Mouse (Mus musculus) kidney, postnatal 14 days (tissue): Measurements from ENCODE around the gene Ppm1l.
"Not testable (repeated sequence)": the region's sequence is repeated elsewhere in the genome, so short reads cannot be mapped to it uniquely, and the experiment has no call there.

Experiments
- DNase-seq: peaks from one replicate; pipeline ENCODE4 v3.0.0; 2022; ENCODE audit warnings: mixed read lengths

Ppm1l gene

GRCm38 (mm10) chr3:69548704-69549455 lies 232.2 kb downstream of the Ppm1l start:
- DNase-seq = no peak

- no peak for DNase-seq
Measured at GRCm38 (mm10) chr3:69549602-69550001, 232.9 kb downstream of the Ppm1l start.

GRCm38 (mm10) chr3:69555511-69555910 lies 238.8 kb downstream of the Ppm1l start:
- no peak for DNase-seq

DNA sequence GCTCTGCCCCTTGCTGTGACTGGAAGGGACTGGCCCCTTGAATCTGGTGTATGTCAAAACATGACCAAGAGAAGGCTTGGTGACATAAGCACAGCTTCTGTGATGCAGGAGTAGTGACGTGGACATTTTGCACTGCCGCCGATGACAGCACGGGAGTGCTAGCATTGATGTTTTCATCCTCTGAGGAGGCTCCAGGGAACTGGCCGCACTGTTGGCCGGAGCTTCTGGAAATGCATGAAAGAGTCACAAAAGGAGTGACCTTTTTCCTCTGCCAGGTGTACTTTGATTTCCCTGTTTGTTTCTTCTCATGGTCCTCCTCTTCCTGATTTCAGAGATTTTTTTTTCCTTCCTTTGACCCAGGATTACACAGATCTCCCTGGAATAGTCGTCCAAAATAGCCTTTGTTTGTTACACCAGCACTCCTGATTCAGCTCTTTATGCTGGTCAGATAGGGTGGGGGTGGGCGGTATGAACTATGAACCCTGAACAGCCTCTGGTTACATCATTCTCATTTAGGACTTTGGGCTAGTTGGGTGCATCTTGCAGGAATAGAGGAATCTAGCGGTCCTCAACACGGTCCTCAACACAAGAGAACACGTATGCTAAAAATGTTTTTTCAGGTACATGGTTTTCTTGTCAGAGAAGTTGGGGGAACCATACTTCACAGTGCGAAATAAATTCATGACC lies 239.6 kb downstream of the Ppm1l start:
- DNase-seq = peak; percentile 52

DNA sequence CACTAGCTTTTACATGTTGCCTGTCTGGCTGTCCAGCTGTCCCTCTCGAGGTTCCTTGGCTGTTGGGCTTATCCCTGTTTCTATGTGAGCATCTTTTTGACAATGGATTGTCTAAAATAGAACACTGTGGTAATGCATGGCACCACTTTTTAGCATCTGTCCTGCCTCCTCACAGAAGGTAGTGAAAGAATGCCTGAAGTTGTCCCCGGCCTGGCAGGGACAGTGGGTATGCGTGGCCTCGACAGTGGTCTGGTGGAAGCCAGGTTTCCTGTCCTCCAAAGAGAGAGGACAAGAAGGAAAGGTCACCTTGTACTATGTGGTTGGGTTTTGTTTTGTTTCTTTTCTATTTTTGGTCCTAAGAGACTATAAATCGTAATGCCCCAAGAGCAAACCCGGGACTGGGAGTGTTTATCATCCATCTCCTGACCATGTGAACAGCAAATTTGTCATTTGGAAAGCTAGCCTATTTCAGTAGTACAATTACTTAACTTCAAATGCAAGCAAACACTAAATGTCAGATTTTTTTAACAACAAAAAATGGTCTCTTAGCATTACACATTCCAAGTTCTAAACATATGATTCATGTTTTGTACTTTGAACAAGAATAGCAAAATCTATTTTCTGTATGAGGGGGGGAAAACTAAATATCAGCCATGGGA lies 242.8 kb downstream of the Ppm1l start:
- DNase-seq = peak; percentile 31

- DNase-seq = no peak
Measured at GRCm38 (mm10) chr3:69559975-69560330, 243.3 kb downstream of the Ppm1l start.

DNA sequence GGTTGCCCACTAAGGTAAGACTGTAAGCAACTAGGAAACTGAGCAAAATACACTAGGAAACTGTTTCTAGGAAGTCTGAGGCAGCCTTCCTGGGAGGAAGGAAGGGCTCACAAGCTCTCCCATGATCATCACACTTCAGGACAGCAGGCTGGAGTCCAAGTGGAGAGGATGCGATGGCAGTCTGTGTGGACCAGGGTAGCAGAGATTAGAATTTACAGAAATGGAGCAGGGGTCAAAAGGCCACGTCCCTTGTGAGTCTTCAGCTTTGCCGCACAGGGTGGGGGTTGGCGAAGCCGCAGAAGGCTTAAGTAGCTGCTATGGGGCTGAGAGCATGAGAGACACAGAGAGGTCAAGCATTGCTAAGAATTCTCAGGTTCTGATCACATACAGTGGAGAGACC lies 245.0 kb downstream of the Ppm1l start:
- peak; percentile 48 for DNase-seq

GRCm38 (mm10) chr3:69563406-69563805 lies 246.7 kb downstream of the Ppm1l start:
- DNase-seq = peak; percentile 43

GRCm38 (mm10) chr3:69565586-69565985 lies 248.9 kb downstream of the Ppm1l start:
- not testable (repeated sequence) for DNase-seq

- no peak for DNase-seq
Measured at GRCm38 (mm10) chr3:69572561-69572960, 255.9 kb downstream of the Ppm1l start.

GRCm38 (mm10) chr3:69575577-69575976 lies 258.9 kb downstream of the Ppm1l start:
- DNase-seq = no peak

DNA sequence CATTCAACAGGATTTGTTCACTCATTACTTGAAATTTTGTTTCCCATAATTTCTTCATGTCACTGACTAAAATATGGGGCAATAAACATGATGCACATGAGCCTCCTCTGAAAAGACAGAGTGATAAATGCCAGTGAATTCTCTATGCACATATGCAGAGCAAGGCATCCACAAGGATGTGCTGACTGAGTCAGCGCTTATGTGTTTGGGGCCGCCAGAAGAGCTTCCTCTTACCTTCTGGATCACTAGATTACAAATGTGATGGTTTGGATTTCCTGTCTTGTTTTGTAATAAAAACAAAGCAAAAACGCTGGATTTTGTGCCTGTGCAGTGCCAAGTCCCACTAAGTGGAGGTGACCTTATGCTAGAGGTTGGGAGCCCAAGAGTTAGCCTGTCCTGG lies 260.1 kb downstream of the Ppm1l start:
- DNase-seq = no peak

GRCm38 (mm10) chr3:69578791-69579190 lies 262.1 kb downstream of the Ppm1l start:
- no peak for DNase-seq

- DNase-seq = no peak
Measured at GRCm38 (mm10) chr3:69583798-69584197, 267.1 kb downstream of the Ppm1l start.

DNA sequence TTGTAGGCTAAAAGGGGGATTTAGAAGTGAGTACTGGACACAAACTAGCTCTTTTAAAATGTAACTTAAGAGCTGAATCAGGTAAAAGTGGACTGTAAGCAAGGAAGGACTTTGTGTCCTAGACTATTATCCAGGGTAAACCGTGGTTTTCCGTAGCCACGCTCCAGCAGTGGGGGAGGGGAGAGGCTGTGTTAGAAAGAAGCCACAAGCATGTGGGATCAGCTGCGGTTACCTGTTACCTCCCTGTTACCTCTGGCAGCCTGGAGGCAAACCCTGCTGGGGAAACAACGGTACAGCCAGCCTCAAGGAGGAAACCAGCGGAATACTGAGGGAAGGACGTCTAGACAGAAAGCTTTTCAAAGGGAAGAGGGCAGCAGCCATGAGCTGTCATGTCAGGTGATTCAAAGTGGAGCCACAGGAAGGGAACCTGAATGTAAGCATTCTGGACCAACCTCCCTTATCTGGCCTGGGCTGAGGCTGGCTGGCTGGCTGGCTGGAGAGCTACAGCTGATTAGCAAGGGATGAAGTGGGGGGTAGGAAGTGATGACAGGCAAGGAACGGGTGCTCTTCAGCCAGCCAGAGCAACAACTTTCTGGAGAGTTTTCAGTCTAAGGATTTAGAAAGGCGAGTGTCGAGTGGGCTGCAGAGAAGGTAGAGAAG lies 271.6 kb downstream of the Ppm1l start:
- peak; percentile 76 for DNase-seq

- DNase-seq = no peak
Measured at GRCm38 (mm10) chr3:69593426-69593825, 276.8 kb downstream of the Ppm1l start.

DNA sequence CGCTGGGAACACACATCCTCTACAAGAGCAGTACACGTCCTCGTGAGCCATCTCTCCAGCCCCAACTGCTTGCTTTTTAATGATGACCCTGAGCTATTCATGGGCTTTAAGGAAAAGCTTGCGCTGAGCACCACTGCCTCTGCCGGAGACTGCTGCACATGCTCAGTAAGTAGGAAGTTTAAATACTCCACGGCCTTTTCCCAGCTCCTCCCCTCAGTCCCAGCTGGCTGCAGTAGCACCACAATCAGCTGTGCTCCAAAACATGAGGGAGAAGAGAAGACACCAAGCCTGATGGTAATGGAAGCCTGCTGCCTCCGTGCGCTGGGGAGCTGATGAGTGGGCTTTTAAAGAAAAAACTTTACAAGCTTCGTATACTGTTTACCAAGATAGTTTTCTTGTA lies 277.4 kb downstream of the Ppm1l start:
- DNase-seq = no peak

DNA sequence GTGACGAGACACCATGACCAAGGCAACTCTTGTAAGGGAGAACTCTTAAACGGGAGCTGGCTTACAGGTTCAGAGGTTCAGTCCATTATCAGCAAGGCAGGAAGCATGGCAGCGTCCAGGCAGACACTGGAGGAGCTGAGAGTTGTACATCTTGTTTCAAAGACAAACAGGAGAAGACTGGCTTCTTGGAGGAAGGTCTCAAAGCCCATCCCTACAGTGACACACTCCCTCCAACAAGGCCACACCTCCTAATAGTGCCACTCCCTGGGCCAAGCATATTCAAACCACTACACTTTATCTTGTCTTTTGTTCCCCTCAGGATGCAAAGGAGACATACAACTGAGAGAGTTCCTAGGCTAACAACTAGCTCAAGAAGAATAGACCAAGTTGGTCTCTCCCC lies 279.5 kb downstream of the Ppm1l start:
- DNase-seq = no peak

GRCm38 (mm10) chr3:69597211-69597610 lies 280.6 kb downstream of the Ppm1l start:
- no peak for DNase-seq

- no peak for DNase-seq
Measured at GRCm38 (mm10) chr3:69597816-69598215, 281.2 kb downstream of the Ppm1l start.

DNA sequence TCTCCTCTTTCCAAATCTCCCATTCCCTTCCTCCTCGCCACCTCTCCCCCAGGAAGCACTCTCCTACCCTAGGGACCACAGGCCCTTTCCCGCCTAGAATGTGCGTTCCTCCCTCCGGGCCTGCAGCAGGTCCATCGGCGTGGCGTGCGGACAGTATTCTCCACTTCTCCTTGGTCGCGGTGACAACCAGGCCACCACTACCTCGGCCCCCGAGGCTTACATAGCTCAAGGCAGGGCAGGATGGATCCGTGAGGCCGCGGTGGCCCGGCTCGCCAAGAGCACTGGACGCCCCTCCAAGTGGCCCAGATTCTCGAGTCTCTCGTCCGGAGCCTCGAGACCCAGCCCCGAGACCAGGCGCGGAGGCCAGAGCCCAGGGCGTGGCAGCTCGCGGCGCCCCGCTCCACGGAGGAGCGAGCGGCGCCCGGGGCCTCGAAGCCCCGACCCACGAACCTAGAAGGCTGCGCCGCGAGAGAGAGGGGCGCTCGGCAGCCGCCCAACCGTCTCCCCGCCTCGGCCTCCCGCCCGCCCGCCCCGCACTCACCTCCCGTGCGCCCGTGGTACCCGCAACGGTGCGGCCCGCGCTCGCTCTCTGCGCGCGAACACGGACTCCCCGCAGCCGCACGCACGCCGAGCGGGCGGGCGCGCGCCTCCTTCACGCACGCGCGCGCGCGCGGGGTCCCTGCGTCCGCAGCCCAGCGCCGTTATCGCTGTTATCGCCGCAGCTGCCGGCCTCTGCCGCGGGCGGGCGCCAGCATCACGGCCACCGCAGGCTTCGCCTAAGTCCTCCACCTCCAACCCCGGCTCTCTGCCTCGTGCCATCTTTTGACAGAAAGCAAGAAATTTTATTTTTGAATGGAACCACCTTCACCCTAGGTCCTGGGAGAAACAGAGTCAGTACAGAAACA lies 281.9 kb downstream of the Ppm1l start, which contains the start of gene B3galnt1:
TSS of gene B3galnt1 (minus strand) at position 700 of the 905 bp plus-strand sequence.
- DNase-seq = peak; percentile 72

DNA sequence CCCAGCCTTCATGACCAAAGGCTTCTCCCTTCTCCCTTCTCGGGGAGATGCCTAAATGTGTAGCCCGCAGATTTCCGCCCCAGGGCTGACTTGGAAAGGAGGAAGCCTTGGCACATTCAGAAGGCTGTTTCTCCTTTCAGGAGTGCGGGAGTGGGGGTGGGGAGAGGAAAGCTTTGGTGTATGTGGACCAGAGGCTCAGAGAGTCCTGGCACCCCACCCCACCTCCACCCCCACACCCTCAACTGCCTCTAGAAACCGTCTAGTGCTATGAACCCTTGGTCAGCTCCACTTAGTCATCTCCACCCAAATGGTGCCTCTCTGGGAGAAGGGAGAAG lies 282.5 kb downstream of the Ppm1l start:
- no peak for DNase-seq
